ENCODE assay signal across 8 mouse cellular contexts in the genomic region with DNA sequence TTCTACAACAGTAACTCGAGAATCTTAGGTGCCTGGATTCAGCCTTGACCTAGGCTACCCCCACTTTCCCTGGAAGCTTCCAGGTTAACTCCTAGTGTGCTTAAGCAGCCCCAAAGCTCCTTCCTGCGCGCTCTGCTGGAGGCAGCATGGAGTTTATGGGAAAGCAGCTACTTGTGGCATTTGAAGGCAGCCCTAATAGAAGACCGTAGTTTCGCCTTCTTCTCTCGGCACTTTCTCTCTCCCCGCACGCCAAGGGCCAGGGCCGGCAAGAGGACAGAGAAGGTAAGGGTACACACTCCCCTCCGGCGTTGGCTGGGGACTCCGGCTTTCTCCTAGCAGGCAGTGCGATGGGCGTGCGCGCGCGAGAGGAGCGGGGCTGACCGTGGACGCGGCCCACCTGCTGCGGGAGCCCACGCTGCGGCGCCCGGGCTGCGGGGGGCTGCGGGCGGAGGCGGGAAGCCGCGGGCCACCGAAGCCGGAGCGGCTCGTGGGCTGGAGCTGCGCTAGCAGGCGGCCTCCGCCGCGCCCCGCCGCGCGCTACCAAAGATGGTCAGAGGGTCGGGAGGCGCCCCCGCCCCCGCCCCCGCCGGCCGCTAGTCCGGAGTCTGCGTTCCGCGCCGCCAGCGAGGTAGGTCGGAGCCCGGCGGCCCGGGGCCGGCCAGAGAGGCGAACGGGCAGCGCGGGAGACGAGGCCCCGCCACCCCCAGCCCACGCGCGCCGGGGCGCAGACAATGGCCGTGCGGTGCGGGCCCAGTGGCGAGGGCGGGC. TPM values are rescaled to one million over a fixed set of nuclear protein-coding genes. Genes with fewer than 3 reads are reported as not detected.
DNase-seq lines count a peak whose midpoint lies in the region; ATAC-seq lines count a peak whose summit lies in the region.

No protein-coding gene starts in this region.

- ATAC-seq in cerebellum, adult (ENCODE audit: insufficient number of reproducible peaks, low FRiP score, low TSS enrichment) = peak; percentile 54
- ATAC-seq in forebrain, embryonic 12.5 days (ENCODE audit: low FRiP score) = peak; percentile 85

- under 1% methylated on average over 74 of the region's 80 CpGs for WGBS in forebrain, embryonic 12.5 days

- peak overlapping the region; percentile 84 for H3K4me2 ChIP-seq in forebrain, embryonic 12.5 days

- peak overlapping the region; percentile 96 for H3K27ac ChIP-seq in forebrain, embryonic 12.5 days

- H3K27me3 ChIP-seq in forebrain, embryonic 12.5 days = no peaks in the 10 kb centered on the region

- peak overlapping the region; percentile 97 for H3K9ac ChIP-seq in forebrain, embryonic 12.5 days

- H3K36me3 ChIP-seq in forebrain, embryonic 12.5 days (replicated peaks) = peaks cover 7% of the 10 kb centered on the region

- peak overlapping the region; percentile 91 for H3K4me3 ChIP-seq in forebrain, embryonic 12.5 days (replicated peaks)

- intact Hi-C loops in heart, postnatal 25 days (cut with DNase I) = loop anchor here (5.0 kb wide), 1 partner anchor 40 kb away; a partner anchor contains a TSS

- H3K9me3 ChIP-seq in forebrain, embryonic 12.5 days = no peaks in the 10 kb centered on the region

- peaks cover 34% of the 10 kb centered on the region for H3K4me1 ChIP-seq in forebrain, embryonic 12.5 days

- DNase-seq in MN1 (ENCODE audit: low spot score) = peak; percentile 55
- DNase-seq in heart, postnatal 25 days (ENCODE audit: low spot score) = peak; percentile 8
- peak; percentile 37 to 49 for DNase-seq in layer of hippocampus, postnatal 25 days (ENCODE audit: extremely low spot score in 1 of 2, low spot score in 1 of 2)
- DNase-seq in lung, postnatal 4 days = peak; percentile 51 to 65
- peak; percentile 56 for DNase-seq in right cerebral cortex, adult 18-20 months
- peak; percentile 62 for DNase-seq in yolk sac, embryonic 10.5 days (ENCODE audit: low spot score)

RNA-seq across cellular contexts. Expression of a gene that starts 0.8 kb away (rescaled TPM):
- polyA plus RNA-seq in forebrain, embryonic 12.5 days (2016; fragmentation: Nextera tagmentation; extraction: Ambion mirVana) = 43.8 and 47.9 TPM in 2 replicates
- total RNA-seq in heart, postnatal 25 days (2021) = 10 to 100 TPM; 39.1 to 45.6 TPM
- 10 to 100 TPM; 42.2 to 45.8 TPM for total RNA-seq in layer of hippocampus, postnatal 25 days (2021)

RNA-seq across cellular contexts. Expression of a gene that starts 33.1 kb away (rescaled TPM):
- 33.1 and 35.4 TPM in 2 replicates for polyA plus RNA-seq in forebrain, embryonic 12.5 days (2016; fragmentation: Nextera tagmentation; extraction: Ambion mirVana)
- total RNA-seq in heart, postnatal 25 days (2021) = 10 to 100 TPM; 20.5 to 24.7 TPM
- total RNA-seq in layer of hippocampus, postnatal 25 days (2021) = 10 to 100 TPM; 19.8 to 25.0 TPM

RNA-seq across cellular contexts. Expression of a gene that starts 33.2 kb away (rescaled TPM):
- 4.4 and 4.5 TPM in 2 replicates for polyA plus RNA-seq in forebrain, embryonic 12.5 days (2016; fragmentation: Nextera tagmentation; extraction: Ambion mirVana)
- total RNA-seq in heart, postnatal 25 days (2021) = under 1 TPM; 0.39 to 0.64 TPM
- 1 to 10 TPM; 1.8 to 2.6 TPM for total RNA-seq in layer of hippocampus, postnatal 25 days (2021)

RNA-seq across cellular contexts. Expression of a gene that starts 38.8 kb away (rescaled TPM):
- polyA plus RNA-seq in forebrain, embryonic 12.5 days (2016; fragmentation: Nextera tagmentation; extraction: Ambion mirVana) = 448 and 466 TPM in 2 replicates
- total RNA-seq in heart, postnatal 25 days (2021) = 10 to 100 TPM; 59.5 to 71.5 TPM
- total RNA-seq in layer of hippocampus, postnatal 25 days (2021) = 100 to 1,000 TPM; 125 to 138 TPM

Comparison
In these comparisons a context has a peak if more than half of its experiments do, and no peak if none do; other contexts are left out.
1. Peak in every context shown above with its lines: DNase-seq, ATAC-seq, H3K4me3 ChIP-seq and H3K27ac ChIP-seq.
2. DNase-seq: peak in every context shown above with its lines; median percentile 62 in yolk sac, embryonic 10.5 days; 58 in lung, postnatal 4 days; 56 in right cerebral cortex, adult 18-20 months; 55 in MN1; 43 in layer of hippocampus, postnatal 25 days; 8 in heart, postnatal 25 days.